Mouse (Mus musculus): ENCODE measurements around the gene Trim11. TPM values are rescaled to one million over a fixed set of nuclear protein-coding genes. Genes with fewer than 3 reads are reported as not detected.

Gene Trim11
- total and polyA plus RNA-seq, 3 experiments, result 24.8 to 27.0 TPM; not detected in 1

DNA sequence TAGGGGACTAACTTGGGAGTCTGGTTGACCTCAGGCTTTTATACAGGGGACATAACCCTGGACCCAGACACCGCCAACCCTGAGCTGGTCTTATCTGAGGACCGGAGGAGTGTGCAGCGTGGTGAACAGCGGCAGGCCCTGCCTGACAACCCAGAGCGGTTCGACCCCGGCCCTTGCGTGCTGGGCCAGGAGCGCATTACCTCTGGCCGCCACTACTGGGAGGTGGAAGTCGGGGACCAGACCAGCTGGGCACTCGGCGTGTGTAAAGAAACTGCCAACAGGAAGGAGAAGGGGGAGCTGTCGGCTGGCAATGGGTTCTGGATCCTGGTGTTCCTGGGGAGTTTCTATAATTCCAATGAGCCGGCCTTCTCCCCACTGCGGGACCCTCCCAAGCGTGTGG, 12.2 kb downstream of the Trim11 start:
- peaks cover 10 to 13% of the 10 kb centered on the region in 2 experiments; a peak in 3 of 4 replicates for H3K36me3 ChIP-seq (ENCODE audit: control insufficient read depth in 1 of 2, insufficient read depth in 2 of 2, low read length in 2 of 2)

DNA sequence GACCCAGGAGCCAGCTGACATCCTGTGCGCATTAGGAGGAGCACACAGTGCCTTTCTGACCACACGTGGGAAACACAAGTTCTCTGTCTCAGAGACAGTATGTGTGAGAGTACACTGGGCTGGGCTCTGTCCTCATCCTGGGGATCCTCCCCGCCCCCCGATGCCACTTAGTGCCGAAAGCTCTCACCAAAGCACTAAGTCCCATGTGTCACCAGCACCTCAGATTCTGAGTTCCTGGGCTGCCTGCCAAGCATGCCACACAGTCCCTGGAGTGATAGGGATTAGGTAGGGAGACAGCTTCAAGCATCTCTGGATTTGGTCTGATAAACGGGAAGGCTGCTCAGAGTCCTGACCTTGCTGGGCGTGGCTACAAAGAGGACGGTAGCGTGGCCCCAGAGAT, 12.9 kb downstream of the Trim11 start:
- peaks cover 8 to 10% of the 10 kb centered on the region in 2 experiments; a peak in 3 of 4 replicates for H3K36me3 ChIP-seq (ENCODE audit: control insufficient read depth in 1 of 2, insufficient read depth in 2 of 2, low read length in 2 of 2)
- DNase-seq (ENCODE audit: low read depth, low spot score), result peak; percentile 54

More for the DNA sequence above, 12.2 kb downstream of the Trim11 start:
- no peaks in the 10 kb centered on the region for H3K27me3 ChIP-seq (ENCODE audit: control insufficient read depth in 1 of 2, insufficient read depth in 2 of 2, low read length in 2 of 2)
- H3K27ac ChIP-seq (ENCODE audit: control insufficient read depth, low read depth, low read length), result no peak overlapping the region
- H3K4me3 ChIP-seq (ENCODE audit: control insufficient read depth in 1 of 2, insufficient read depth in 1 of 2, low read depth in 2 of 2, low read length in 2 of 2), result no peak overlapping the region
- peaks cover 0 to 19% of the 10 kb centered on the region in 2 experiments; a peak in 3 of 4 replicates for H3K4me1 ChIP-seq (ENCODE audit: control insufficient read depth in 1 of 2, insufficient read depth in 2 of 2, low read length in 2 of 2)
- no peak overlapping the region for H3K9ac ChIP-seq (ENCODE audit: control insufficient read depth, low read depth, low read length, poor library complexity, severe bottlenecking)
- H3K9me3 ChIP-seq (replicated peaks; ENCODE audit: insufficient read depth, low read length), result no peaks in the 10 kb centered on the region
- TF ChIP-seq NELFE (IDR thresholded peaks at IDR 0.05; ENCODE audit: low read depth, low read length) (no peak), SIN3A (IDR thresholded peaks at IDR 0.05; ENCODE audit: low read length) (no peak), POLR2A (IDR thresholded peaks at IDR 0.05; ENCODE audit: control insufficient read depth in 1 of 2, insufficient read depth in 1 of 2, low read depth in 1 of 2, low read length in 2 of 2, poor library complexity in 1 of 2) (no peak), CHD1 (IDR thresholded peaks at IDR 0.05; ENCODE audit: low read depth, low read length) (no peak), GABPA (IDR thresholded peaks at IDR 0.05; ENCODE audit: low read depth, low read length) (no peak), RCOR1 (IDR thresholded peaks at IDR 0.05; ENCODE audit: low read depth, low read length) (no peak), JUND (IDR thresholded peaks at IDR 0.05; ENCODE audit: low read depth, low read length) (no peak), MAZ (IDR thresholded peaks at IDR 0.05; ENCODE audit: low read depth, low read length) (no peak), ZNF384 (IDR thresholded peaks at IDR 0.05; ENCODE audit: low read depth, low read length) (no peak), E2F4 (IDR thresholded peaks at IDR 0.05; ENCODE audit: borderline replicate concordance, low read depth, low read length) (no peak), POLR2AphosphoS2 (IDR thresholded peaks at IDR 0.05; ENCODE audit: low read length) (no peak), NRF1 (IDR thresholded peaks at IDR 0.05; ENCODE audit: insufficient read depth, low read depth, low read length, poor library complexity, severe bottlenecking) (no peak), MYC (IDR thresholded peaks at IDR 0.05; ENCODE audit: low read depth, low read length) (no peak), MEF2A (IDR thresholded peaks at IDR 0.05; ENCODE audit: extremely low read depth, insufficient replicate concordance, low read depth, low read length, poor library complexity, severe bottlenecking) (no peak), RAD21 (IDR thresholded peaks at IDR 0.05; ENCODE audit: low read depth, low read length) (no peak), KAT2A (conservative IDR thresholded peaks at IDR 0.05; ENCODE audit: low read depth, low read length) (no peak)
- no peaks in the 10 kb centered on the region for H3K79me2 ChIP-seq (ENCODE audit: control insufficient read depth, insufficient read depth, low read length, poor library complexity)
- DNase-seq (ENCODE audit: low read depth, low spot score), result no peak

More for the DNA sequence above, 12.9 kb downstream of the Trim11 start:
- TF ChIP-seq EP300 (IDR thresholded peaks at IDR 0.05; ENCODE audit: low read depth in 1 of 2, low read length in 2 of 2) (0 out of 4 replicates have a peak, but pooled peaks of 1 of the 2 experiments have one; percentile 15), MEF2A (IDR thresholded peaks at IDR 0.05; ENCODE audit: extremely low read depth, insufficient replicate concordance, low read depth, low read length, poor library complexity, severe bottlenecking) (no peak), ZNF384 (IDR thresholded peaks at IDR 0.05; ENCODE audit: low read depth, low read length) (no peak), E2F4 (IDR thresholded peaks at IDR 0.05; ENCODE audit: borderline replicate concordance, low read depth, low read length) (no peak), ZMIZ1 (IDR thresholded peaks at IDR 0.05; ENCODE audit: low read depth, low read length) (no peak), GABPA (IDR thresholded peaks at IDR 0.05; ENCODE audit: low read depth, low read length) (no peak)
- Histone ChIP-seq H3K9ac (ENCODE audit: control insufficient read depth, low read depth, low read length, poor library complexity, severe bottlenecking) (no peak overlapping the region), H3K4me1 (ENCODE audit: control insufficient read depth in 1 of 2, insufficient read depth in 2 of 2, low read length in 2 of 2) (peaks cover 0 to 15% of the 10 kb centered on the region in 2 experiments; a peak in 3 of 4 replicates), H3K79me2 (ENCODE audit: control insufficient read depth, insufficient read depth, low read length, poor library complexity) (no peaks in the 10 kb centered on the region), H3K27me3 (ENCODE audit: control insufficient read depth in 1 of 2, insufficient read depth in 2 of 2, low read length in 2 of 2) (no peaks in the 10 kb centered on the region), H3K27ac (ENCODE audit: control insufficient read depth, low read depth, low read length) (no peak overlapping the region), H3K4me3 (ENCODE audit: control insufficient read depth in 1 of 2, insufficient read depth in 1 of 2, low read depth in 2 of 2, low read length in 2 of 2) (no peak overlapping the region), H3K9me3 (replicated peaks; ENCODE audit: insufficient read depth, low read length) (no peaks in the 10 kb centered on the region)

All from MEL (cell line).